Mouse (Mus musculus) cerebellum, postnatal 36 days (tissue): ENCODE data around the gene Gm13276.
A peak's percentile ranks its signal among the peaks of the same experiment; 100 is the strongest.
"Not testable (repeated sequence)": the region's sequence is repeated elsewhere in the genome, so short reads cannot be mapped to it uniquely, and the experiment has no call there.

Source experiments
- DNase-seq, 2 experiments: peaks; one replicate each; pipeline ENCODE4 v3.0.0; 2021 to 2022; ENCODE audit warnings: mixed read lengths in 2 of 2

Gene Gm13276

GRCm38 (mm10) chr4:88788402-88788801 lies 2.9 kb downstream of the Gm13276 start, which contains the start of gene Gm13277:
Gm13277 (plus strand) TSS chr4:88788632.
- DNase-seq: peak; percentile 72 to 75

- not testable (repeated sequence) for DNase-seq
These were observed 5.7 kb downstream of the Gm13276 start, which contains the start of gene Gm13278 for GRCm38 (mm10) chr4:88791250-88791649. Gm13278 (plus strand) TSS chr4:88791550.

DNA sequence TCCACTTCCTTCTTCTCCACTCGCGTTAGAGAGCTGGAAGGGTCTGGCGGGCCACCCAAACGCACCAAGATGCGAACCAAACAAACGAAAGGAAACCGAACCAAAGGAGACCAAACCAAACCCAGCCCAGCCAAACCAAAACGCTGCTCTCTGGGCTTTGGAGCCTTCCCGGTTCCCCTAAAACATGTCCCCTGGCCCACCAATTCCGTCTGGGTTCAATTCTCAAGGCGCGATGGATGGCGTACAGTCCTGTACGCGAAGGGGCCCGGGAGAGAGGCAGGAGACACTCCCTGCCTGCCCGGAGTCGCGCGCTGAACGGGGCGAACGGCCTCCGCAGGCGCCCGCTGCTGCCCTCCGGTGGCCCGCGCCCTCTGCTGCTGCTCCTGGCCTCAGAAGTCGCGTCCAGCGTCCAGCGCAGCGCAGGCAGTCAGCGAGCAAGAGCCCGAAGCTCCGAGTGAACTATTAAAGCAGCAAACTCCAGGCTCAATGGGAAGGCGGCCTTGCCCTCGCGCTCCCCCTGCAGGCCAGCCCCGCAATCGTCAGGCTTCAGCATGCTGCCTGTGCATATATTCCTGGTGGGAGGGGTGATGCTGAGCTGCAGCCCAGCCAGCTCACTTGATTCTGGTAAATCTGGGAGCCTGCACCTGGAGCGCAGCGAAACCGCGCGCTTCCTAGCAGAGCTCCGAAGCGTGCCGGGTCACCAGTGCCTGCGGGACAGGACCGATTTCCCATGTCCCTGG lies 8.6 kb downstream of the Gm13276 start, which contains the start of gene Gm13275:
TSS of gene Gm13275 (plus strand) at position 552 of the 740 bp plus-strand sequence.
- peak; percentile 50 to 74 for DNase-seq

DNA sequence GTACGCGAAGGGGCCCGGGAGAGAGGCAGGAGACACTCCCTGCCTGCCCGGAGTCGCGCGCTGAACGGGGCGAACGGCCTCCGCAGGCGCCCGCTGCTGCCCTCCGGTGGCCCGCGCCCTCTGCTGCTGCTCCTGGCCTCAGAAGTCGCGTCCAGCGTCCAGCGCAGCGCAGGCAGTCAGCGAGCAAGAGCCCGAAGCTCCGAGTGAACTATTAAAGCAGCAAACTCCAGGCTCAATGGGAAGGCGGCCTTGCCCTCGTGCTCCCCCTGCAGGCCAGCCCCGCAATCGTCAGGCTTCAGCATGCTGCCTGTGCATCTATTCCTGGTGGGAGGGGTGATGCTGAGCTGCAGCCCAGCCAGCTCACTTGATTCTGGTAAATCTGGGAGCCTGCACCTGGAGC lies 11.6 kb downstream of the Gm13276 start, which contains the start of gene Gm13279:
TSS of gene Gm13279 (plus strand) at position 301 of the 400 bp plus-strand sequence.
- not testable (repeated sequence) for DNase-seq

DNA sequence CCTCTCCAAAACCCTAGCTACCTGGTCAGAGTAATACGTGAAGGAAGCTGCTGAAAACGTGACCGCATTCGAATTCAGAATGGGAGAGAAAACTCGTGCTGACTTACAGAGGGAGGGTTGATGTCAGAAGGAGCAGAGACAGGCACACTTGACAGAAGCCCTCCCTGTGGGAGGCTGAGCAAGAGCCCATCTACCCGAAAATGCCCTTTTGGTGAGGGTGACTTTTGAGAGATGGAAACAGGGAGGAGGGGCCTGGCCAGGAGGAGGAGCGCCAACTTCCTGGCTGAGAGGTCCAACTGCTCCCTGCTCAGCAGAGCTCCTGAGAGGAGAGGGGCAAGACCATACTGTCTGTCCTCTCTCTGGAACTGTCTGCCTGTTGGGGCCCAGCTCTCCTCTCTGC lies 13.9 kb downstream of the Gm13276 start, which contains the start of gene Gm13285:
TSS of gene Gm13285 (plus strand) at position 301 of the 400 bp plus-strand sequence.
- DNase-seq: not testable (repeated sequence)

DNA sequence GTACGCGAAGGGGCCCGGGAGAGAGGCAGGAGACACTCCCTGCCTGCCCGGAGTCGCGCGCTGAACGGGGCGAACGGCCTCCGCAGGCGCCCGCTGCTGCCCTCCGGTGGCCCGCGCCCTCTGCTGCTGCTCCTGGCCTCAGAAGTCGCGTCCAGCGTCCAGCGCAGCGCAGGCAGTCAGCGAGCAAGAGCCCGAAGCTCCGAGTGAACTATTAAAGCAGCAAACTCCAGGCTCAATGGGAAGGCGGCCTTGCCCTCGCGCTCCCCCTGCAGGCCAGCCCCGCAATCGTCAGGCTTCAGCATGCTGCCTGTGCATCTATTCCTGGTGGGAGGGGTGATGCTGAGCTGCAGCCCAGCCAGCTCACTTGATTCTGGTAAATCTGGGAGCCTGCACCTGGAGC lies 17.4 kb downstream of the Gm13276 start, which contains the start of gene Gm13287:
TSS of gene Gm13287 (plus strand) at position 301 of the 400 bp plus-strand sequence.
- not testable (repeated sequence) for DNase-seq

GRCm38 (mm10) chr4:88805231-88805630 lies 19.7 kb downstream of the Gm13276 start, which contains the start of gene Gm13288:
Gm13288 (plus strand) TSS chr4:88805531.
- DNase-seq: not testable (repeated sequence)

DNA sequence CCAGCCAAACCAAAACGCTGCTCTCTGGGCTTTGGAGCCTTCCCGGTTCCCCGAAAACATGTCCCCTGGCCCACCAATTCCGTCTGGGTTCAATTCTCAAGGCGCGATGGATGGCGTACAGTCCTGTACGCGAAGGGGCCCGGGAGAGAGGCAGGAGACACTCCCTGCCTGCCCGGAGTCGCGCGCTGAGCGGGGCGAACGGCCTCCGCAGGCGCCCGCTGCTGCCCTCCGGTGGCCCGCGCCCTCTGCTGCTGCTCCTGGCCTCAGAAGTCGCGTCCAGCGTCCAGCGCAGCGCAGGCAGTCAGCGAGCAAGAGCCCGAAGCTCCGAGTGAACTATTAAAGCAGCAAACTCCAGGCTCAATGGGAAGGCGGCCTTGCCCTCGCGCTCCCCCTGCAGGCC lies 20.3 kb downstream of the Gm13276 start:
- not testable (repeated sequence) for DNase-seq

GRCm38 (mm10) chr4:88815928-88816327 lies 30.4 kb downstream of the Gm13276 start, which contains the start of gene Ifna7:
Ifna7 (plus strand) TSS chr4:88816228.
- DNase-seq: no peak

DNA sequence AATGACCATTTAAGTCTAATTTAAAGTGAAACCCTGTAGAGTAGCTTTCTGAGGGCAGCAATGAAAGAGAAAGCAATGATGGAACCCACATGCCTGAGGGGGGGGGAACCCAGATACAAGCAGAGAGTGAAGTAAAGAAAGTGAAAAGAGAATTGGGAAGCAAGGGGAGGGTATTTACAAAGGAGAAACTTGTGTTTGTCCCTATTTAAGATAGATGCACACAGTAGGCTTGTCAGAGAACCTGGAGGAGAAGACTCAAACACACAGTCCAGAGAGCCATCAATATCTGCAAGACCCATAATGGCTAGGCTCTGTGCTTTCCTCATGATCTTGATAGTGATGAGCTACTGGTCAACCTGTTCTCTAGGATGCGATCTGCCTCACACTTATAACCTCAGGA lies 34.1 kb downstream of the Gm13276 start, which contains the start of gene Ifna11:
TSS of gene Ifna11 (plus strand) at position 301 of the 400 bp plus-strand sequence.
- no peak for DNase-seq

- DNase-seq: no peak
These were observed 37.5 kb downstream of the Gm13276 start for GRCm38 (mm10) chr4:88822995-88823394.

DNA sequence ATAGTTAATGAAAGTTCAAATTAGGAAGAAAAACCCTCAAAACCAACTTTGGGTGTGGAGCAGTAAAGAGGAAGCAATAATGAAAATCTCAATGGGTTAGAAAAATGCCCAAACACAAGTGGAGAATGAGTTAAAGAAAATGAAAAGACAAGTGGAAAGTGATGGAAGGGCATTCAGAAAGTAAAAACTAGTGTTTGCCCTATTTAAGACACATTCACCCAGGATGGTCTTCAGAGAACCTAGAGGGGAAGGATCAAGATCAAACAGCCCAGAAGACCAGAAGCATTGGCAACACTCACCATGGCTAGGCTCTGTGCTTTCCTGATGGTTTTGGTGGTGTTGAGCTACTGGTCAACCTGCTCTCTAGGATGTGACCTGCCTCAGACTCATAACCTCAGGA lies 41.6 kb downstream of the Gm13276 start, which contains the start of gene Ifna6:
TSS of gene Ifna6 (plus strand) at position 301 of the 400 bp plus-strand sequence.
- not testable (repeated sequence) for DNase-seq

GRCm38 (mm10) chr4:88830523-88830922 lies 45.0 kb downstream of the Gm13276 start:
- DNase-seq: peak in 1 of 2 experiments; percentile 15

DNA sequence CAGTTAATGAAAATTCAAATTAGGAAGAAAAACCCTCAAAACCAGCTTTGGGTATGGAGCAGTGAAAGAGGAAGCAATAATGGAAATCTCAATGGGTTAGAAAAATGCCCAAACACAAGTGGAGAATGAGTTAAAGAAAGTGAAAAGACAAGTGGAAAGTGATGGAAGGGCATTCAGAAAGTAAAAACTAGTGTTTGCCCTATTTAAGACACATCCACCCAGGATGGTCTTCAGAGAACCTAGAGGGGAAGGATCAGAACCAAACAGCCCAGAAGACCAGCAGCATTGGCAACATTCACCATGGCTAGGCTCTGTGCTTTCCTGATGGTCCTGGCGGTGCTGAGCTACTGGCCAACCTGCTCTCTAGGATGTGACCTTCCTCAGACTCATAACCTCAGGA lies 49.7 kb downstream of the Gm13276 start, which contains the start of gene Ifna5:
TSS of gene Ifna5 (plus strand) at position 301 of the 400 bp plus-strand sequence.
- DNase-seq: not testable (repeated sequence)
